Comparison of ENCODE assay signal across 9 mouse cellular contexts in genomic region chr11:30196368-30197070, GRCm38 (mm10).
DNase-seq lines count a peak whose midpoint lies in the region; ATAC-seq and TF ChIP-seq lines count a peak whose summit lies in the region.
"Had no signal": no experiment of that assay in that cellular context is flagged by ENCODE, and none has a peak within 500 bp of the region (broad histone marks: within the 10 kb centered on the region; RNA-seq: fewer than 3 reads in every experiment).

No protein-coding gene starts in this region.

- DNase-seq in kidney, adult 11 months: no peak
- DNase-seq in embryonic facial prominence, embryonic 11.5 days (ENCODE audit: low spot score): no peak
- DNase-seq in urinary bladder, adult 18-20 months (ENCODE audit: low spot score in 2 of 2): no peak
- DNase-seq in frontal cortex, postnatal 10 days (ENCODE audit: low spot score in 2 of 2): no peak
- DNase-seq: kidney, adult 18-20 months had no signal

- H3K4me1 ChIP-seq in kidney, embryonic 16.5 days (ENCODE audit: insufficient read depth, low read length): peaks cover 58% of the 10 kb centered on the region
- peaks cover 49% of the 10 kb centered on the region for H3K4me1 ChIP-seq in E14TG2a.4 (replicated peaks; ENCODE audit: low read depth, low read length)
- no peaks in the 10 kb centered on the region for H3K4me1 ChIP-seq in embryonic facial prominence, embryonic 11.5 days (ENCODE audit: control insufficient read depth, insufficient read depth, low read length)
- H3K4me1 ChIP-seq in limb, embryonic 15.5 days: peaks cover 26% of the 10 kb centered on the region

- H3K36me3 ChIP-seq in kidney, embryonic 16.5 days (ENCODE audit: insufficient read depth, low read length): no peaks in the 10 kb centered on the region
- peaks cover 2% of the 10 kb centered on the region; the same call in 1 of the 2 replicates for H3K36me3 ChIP-seq in E14TG2a.4 (ENCODE audit: insufficient read depth, low read length)
- no peaks in the 10 kb centered on the region for H3K36me3 ChIP-seq in embryonic facial prominence, embryonic 11.5 days (replicated peaks; ENCODE audit: control insufficient read depth, insufficient read depth, low read depth, low read length)
- peaks cover 3% of the 10 kb centered on the region; the same call in 1 of the 2 replicates for H3K36me3 ChIP-seq in limb, embryonic 15.5 days

- peak overlapping the region; percentile 98 for H3K27ac ChIP-seq in kidney, embryonic 16.5 days (ENCODE audit: low read length)
- H3K27ac ChIP-seq in embryonic facial prominence, embryonic 11.5 days (replicated peaks; ENCODE audit: low read depth, low read length): no peak overlapping the region
- H3K27ac ChIP-seq in limb, embryonic 15.5 days: no peak overlapping the region

- H3K9ac ChIP-seq in kidney, embryonic 16.5 days (replicated peaks; ENCODE audit: low read length): peak overlapping the region; percentile 50; the same call in 1 of the 2 replicates
- H3K9ac ChIP-seq in embryonic facial prominence, embryonic 11.5 days (replicated peaks; ENCODE audit: low read length): no peak overlapping the region
- H3K9ac ChIP-seq in limb, embryonic 15.5 days: no peak overlapping the region

- ATAC-seq in kidney, embryonic 16.5 days (ENCODE audit: low FRiP score, low TSS enrichment): no peak
- no peak for ATAC-seq in embryonic facial prominence, embryonic 11.5 days (replicated peaks; ENCODE audit: insufficient number of reproducible peaks, low FRiP score, low TSS enrichment, low read depth)
- no peak for ATAC-seq in limb, embryonic 15.5 days (ENCODE audit: insufficient number of reproducible peaks, low FRiP score, low TSS enrichment, low read depth)
- ATAC-seq in erythroblast, adult 5-6 weeks (replicated peaks; ENCODE audit: low FRiP score, poor library complexity, severe bottlenecking): no peak

- TF ChIP-seq CTCF in E14TG2a.4 (conservative IDR thresholded peaks at IDR 0.05; ENCODE audit: low read length): no peak

- H3K27me3 ChIP-seq in kidney, embryonic 16.5 days (ENCODE audit: insufficient read depth, low read length): no peaks in the 10 kb centered on the region
- H3K27me3 ChIP-seq in E14TG2a.4 (ENCODE audit: insufficient read depth, low read length): no peaks in the 10 kb centered on the region
- H3K27me3 ChIP-seq in embryonic facial prominence, embryonic 11.5 days (ENCODE audit: control insufficient read depth, insufficient read depth, low read length): no peaks in the 10 kb centered on the region
- no peaks in the 10 kb centered on the region for H3K27me3 ChIP-seq in limb, embryonic 15.5 days

- 39% methylated on average over 4 of the region's 4 CpGs for WGBS in kidney, embryonic 16.5 days
- 64% methylated on average over 4 of the region's 4 CpGs for WGBS in embryonic facial prominence, embryonic 11.5 days
- 52% methylated on average over 4 of the region's 4 CpGs for WGBS in limb, embryonic 15.5 days

- peak overlapping the region; percentile 61 for H3K4me3 ChIP-seq in kidney, embryonic 16.5 days (ENCODE audit: low read length)
- H3K4me3 ChIP-seq in E14TG2a.4 (replicated peaks; ENCODE audit: low read length): peak overlapping the region; percentile 87
- peak overlapping the region; percentile 53 for H3K4me3 ChIP-seq in embryonic facial prominence, embryonic 11.5 days (ENCODE audit: low read depth, low read length)
- H3K4me3 ChIP-seq in limb, embryonic 15.5 days: peak overlapping the region; percentile 51

- H3K9me3 ChIP-seq in kidney, embryonic 16.5 days (ENCODE audit: low read length): no peaks in the 10 kb centered on the region
- H3K9me3 ChIP-seq in E14TG2a.4 (ENCODE audit: low read length): no peaks in the 10 kb centered on the region
- H3K9me3 ChIP-seq in embryonic facial prominence, embryonic 11.5 days (replicated peaks; ENCODE audit: control insufficient read depth, low read length): no peaks in the 10 kb centered on the region
- H3K9me3 ChIP-seq in limb, embryonic 15.5 days: no peaks in the 10 kb centered on the region

- peak overlapping the region; percentile 75 for H3K4me2 ChIP-seq in kidney, embryonic 16.5 days (replicated peaks; ENCODE audit: low read depth, low read length)
- peak overlapping the region; percentile 78; the same call in 1 of the 2 replicates for H3K4me2 ChIP-seq in embryonic facial prominence, embryonic 11.5 days (ENCODE audit: low read depth, low read length)
- H3K4me2 ChIP-seq in limb, embryonic 15.5 days: 0 out of 2 replicates have a peak overlapping the region, but pooled peaks have one; percentile 72
